Mouse (Mus musculus) neural tube, embryonic 13.5 days (tissue): ENCODE measurements around the gene Rab20. TPM values are rescaled to one million over a fixed set of nuclear protein-coding genes. Genes with fewer than 3 reads are reported as not detected.
"Not testable (repeated sequence)": the region's sequence is repeated elsewhere in the genome, so short reads cannot be mapped to it uniquely, and the experiment has no call there.

ENCODE experiments used
- ATAC-seq: fragments of 200-750 bp; cut with Nextera tagmentation; 2 replicates; pipeline ENCODE4 v1.8.0; 2017; ENCODE audit warnings: low read depth, mild to moderate bottlenecking, moderate TSS enrichment, moderate library complexity
- H3K27ac ChIP-seq: fragments of 300-500 bp; sonication (generic); replicated peaks from 2 replicates; pipeline ENCODE4 v1.5.1; 2015; ENCODE audit warnings: moderate library complexity, mild to moderate bottlenecking, inconsistent platforms
- H3K27me3 ChIP-seq: fragments of 300-500 bp; sonication (generic); 2 replicates; pipeline ENCODE4 v1.6.1; 2015; ENCODE audit warnings: mild to moderate bottlenecking, inconsistent platforms
- H3K36me3 ChIP-seq: fragments of 300-500 bp; sonication (generic); 2 replicates; pipeline ENCODE4 v1.6.1; 2015; ENCODE audit warnings: mild to moderate bottlenecking, inconsistent platforms
- H3K4me1 ChIP-seq: fragments of 300-500 bp; sonication (generic); replicated peaks from 2 replicates; pipeline ENCODE4 v1.6.1; 2015; ENCODE audit warnings: inconsistent platforms
- H3K4me2 ChIP-seq: fragments of 300-500 bp; sonication (generic); 2 replicates; pipeline ENCODE4 v1.6.1; 2015; ENCODE audit warnings: inconsistent platforms, mild to moderate bottlenecking, moderate library complexity
- H3K4me3 ChIP-seq: fragments of 300-500 bp; sonication (generic); 2 replicates; pipeline ENCODE4 v1.5.1; 2015; ENCODE audit warnings: mild to moderate bottlenecking, inconsistent platforms
- H3K9ac ChIP-seq: fragments of 300-500 bp; sonication (generic); 2 replicates; pipeline ENCODE4 v1.6.1; 2015; ENCODE audit warnings: moderate library complexity, mild to moderate bottlenecking, inconsistent platforms
- H3K9me3 ChIP-seq: fragments of 300-500 bp; sonication (generic); 2 replicates; pipeline ENCODE4 v1.6.1; 2016; ENCODE audit warnings: inconsistent platforms
- WGBS: fragments of 180-500 bp; shearing (Covaris S2); methylation state at CpG from one replicate; pipeline ENCODE4 v1.1.7; 2015; 5-methylcytosine and 5-hydroxymethylcytosine counted together
- polyA plus RNA-seq: library from polyadenylated mRNA; unstranded; fragments of >200 nt; fragmentation: Nextera tagmentation; extraction: Ambion mirVana; gene quantifications from 2 replicates; pipeline ENCODE4 v1.2.1, GENCODE M21; 2015

Gene Rab20
- polyA plus RNA-seq, 1 experiment from 2014 or later: 1.5 TPM

GRCm38 (mm10) chr8:11477178-11477553, 1.3 kb downstream of the Rab20 start:
- H3K4me3 ChIP-seq: peak overlapping the region; percentile 49
- H3K9me3 ChIP-seq: no peaks in the 10 kb centered on the region
- peaks cover 88% of the 10 kb centered on the region for H3K27me3 ChIP-seq
- WGBS: 8% methylated on average over 9 of the region's 9 CpGs
- peaks cover 26% of the 10 kb centered on the region for H3K4me1 ChIP-seq
- H3K36me3 ChIP-seq: no peaks in the 10 kb centered on the region
- ATAC-seq: no peak
- no peak overlapping the region for H3K9ac ChIP-seq
- H3K27ac ChIP-seq: no peak overlapping the region
- H3K4me2 ChIP-seq: peak overlapping the region; percentile 97

DNA sequence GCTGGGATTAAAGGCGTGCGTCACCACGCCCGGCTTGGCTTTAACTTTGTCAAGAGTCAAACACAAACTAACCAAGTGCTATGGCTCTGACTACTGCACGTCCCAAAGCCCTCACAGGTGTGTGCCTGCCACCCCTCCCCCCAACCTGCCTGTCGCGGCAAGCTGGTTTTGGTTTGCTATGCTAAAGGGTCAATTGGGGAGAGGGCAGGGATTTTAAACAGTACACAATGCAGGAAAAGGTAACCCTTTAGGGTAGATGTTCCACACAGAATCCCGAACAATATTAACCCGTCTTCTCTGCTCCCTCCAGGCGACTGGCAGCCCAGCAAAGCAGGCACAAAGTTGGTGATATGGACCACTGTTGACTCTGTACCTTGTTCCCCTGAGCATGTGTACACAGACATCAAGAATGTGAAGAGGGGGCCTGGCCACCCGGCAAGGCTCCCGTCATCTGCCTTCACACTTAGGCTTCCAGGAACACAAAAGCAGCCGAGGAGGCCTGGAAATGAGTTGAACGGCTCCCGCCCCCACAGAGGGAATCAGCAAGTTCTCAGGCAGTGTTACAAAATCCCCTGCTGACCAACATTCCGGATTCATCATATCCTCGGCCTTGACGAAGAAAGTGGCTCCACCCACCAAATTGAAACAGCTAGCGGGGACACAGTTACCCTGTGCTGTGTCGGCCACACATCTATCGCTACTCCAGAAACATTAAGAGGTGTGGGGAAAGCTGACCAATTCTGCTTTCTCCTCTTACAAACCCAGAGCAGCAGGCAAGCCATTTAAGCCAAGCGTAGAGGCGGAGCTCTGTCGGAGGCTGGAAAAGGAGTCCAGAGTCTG, 2.0 kb downstream of the Rab20 start:
- no peak for ATAC-seq
- no peaks in the 10 kb centered on the region for H3K9me3 ChIP-seq
- H3K9ac ChIP-seq: no peak overlapping the region
- H3K4me1 ChIP-seq: peaks cover 26% of the 10 kb centered on the region
- 7% methylated on average over 24 of the region's 24 CpGs for WGBS
- H3K27ac ChIP-seq: no peak overlapping the region
- peaks cover 85% of the 10 kb centered on the region for H3K27me3 ChIP-seq
- peak overlapping the region; percentile 97 for H3K4me2 ChIP-seq
- peak overlapping the region; percentile 49 for H3K4me3 ChIP-seq
- H3K36me3 ChIP-seq: no peaks in the 10 kb centered on the region

DNA sequence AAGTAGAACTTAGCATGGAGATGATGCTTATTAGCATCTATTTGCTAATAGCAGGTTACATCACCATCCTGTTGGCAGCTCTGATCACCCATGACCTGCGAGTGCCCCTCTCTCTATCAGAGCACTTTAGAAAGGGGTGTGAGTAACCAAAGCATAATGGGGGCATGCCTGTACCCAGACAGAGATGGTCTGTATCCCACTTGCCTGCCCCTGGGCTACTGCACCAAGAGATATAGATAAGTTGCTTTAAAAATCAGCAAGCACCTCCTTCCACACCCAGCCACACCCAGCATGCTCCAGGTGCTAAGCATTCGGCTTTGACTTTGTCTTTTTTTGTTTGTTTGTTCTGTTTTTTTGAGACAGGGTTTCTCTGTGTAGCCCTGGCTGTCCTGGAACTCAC, 2.6 kb downstream of the Rab20 start:
- 4% methylated on average over 2 of the region's 2 CpGs for WGBS
- no peaks in the 10 kb centered on the region for H3K36me3 ChIP-seq
- no peak overlapping the region for H3K4me3 ChIP-seq
- H3K9me3 ChIP-seq: no peaks in the 10 kb centered on the region
- no peak overlapping the region for H3K9ac ChIP-seq
- peaks cover 26% of the 10 kb centered on the region for H3K4me1 ChIP-seq
- peaks cover 80% of the 10 kb centered on the region for H3K27me3 ChIP-seq
- ATAC-seq: no peak
- no peak overlapping the region for H3K4me2 ChIP-seq
- H3K27ac ChIP-seq: no peak overlapping the region

- Histone ChIP-seq H3K36me3 (no peaks in the 10 kb centered on the region), H3K4me1 (peaks cover 26% of the 10 kb centered on the region), H3K27ac (no peak overlapping the region), H3K9me3 (no peaks in the 10 kb centered on the region), H3K27me3 (peaks cover 75% of the 10 kb centered on the region), H3K9ac (no peak overlapping the region), H3K4me2 (no peak overlapping the region), H3K4me3 (no peak overlapping the region)
- no peak for ATAC-seq
- 9% methylated on average over 9 of the region's 10 CpGs for WGBS
Observed at GRCm38 (mm10) chr8:11475397-11475796, 3.1 kb downstream of the Rab20 start.

GRCm38 (mm10) chr8:11473072-11473471, 5.4 kb downstream of the Rab20 start:
- no peak for ATAC-seq
- H3K4me1 ChIP-seq: peaks cover 17% of the 10 kb centered on the region
- 38% methylated on average over 4 of the region's 4 CpGs for WGBS
- H3K9ac ChIP-seq: no peak overlapping the region
- no peaks in the 10 kb centered on the region for H3K36me3 ChIP-seq
- no peak overlapping the region for H3K4me2 ChIP-seq
- H3K27ac ChIP-seq: no peak overlapping the region
- H3K27me3 ChIP-seq: peaks cover 52% of the 10 kb centered on the region
- H3K4me3 ChIP-seq: no peak overlapping the region
- H3K9me3 ChIP-seq: no peaks in the 10 kb centered on the region

- Histone ChIP-seq H3K4me2 (no peak overlapping the region), H3K4me1 (peaks cover 1% of the 10 kb centered on the region; the same call in 1 of the 2 replicates), H3K9me3 (no peaks in the 10 kb centered on the region), H3K27ac (no peak overlapping the region), H3K27me3 (peaks cover 34% of the 10 kb centered on the region), H3K4me3 (no peak overlapping the region), H3K36me3 (no peaks in the 10 kb centered on the region), H3K9ac (no peak overlapping the region)
- WGBS: 55% methylated on average over 8 of the region's 8 CpGs
- no peak for ATAC-seq
Observed at GRCm38 (mm10) chr8:11471309-11471708, 7.2 kb downstream of the Rab20 start.

DNA sequence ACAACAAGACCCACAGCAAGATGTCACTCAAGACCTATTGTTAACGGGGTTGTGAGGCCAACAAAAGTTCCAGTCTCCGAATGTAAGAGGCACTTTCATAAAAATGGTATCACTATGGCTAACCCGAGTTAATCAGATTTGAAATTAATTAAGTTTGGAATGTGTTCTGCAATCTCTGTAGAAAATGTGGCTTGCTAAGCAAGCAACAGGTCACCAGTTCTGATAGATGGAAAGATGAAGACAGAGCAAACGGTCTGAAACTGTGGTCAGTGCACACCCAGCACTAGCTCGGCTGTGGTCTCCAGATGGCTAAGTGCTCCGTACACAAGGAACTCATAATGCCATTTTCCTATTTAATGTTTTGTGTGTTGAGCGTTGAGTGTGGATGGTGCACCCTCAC, 7.8 kb downstream of the Rab20 start:
- WGBS: 85% methylated on average over 7 of the region's 7 CpGs
- no peak for ATAC-seq

GRCm38 (mm10) chr8:11469095-11469494, 9.4 kb downstream of the Rab20 start:
- no peak overlapping the region for H3K4me3 ChIP-seq
- H3K27ac ChIP-seq: no peak overlapping the region
- peaks cover 13% of the 10 kb centered on the region for H3K27me3 ChIP-seq
- ATAC-seq: no peak
- H3K36me3 ChIP-seq: no peaks in the 10 kb centered on the region
- H3K9ac ChIP-seq: no peak overlapping the region
- no peak overlapping the region for H3K4me2 ChIP-seq
- H3K9me3 ChIP-seq: no peaks in the 10 kb centered on the region
- H3K4me1 ChIP-seq: no peaks in the 10 kb centered on the region
- 0% methylated on average over 3 of the region's 3 CpGs for WGBS

More for the DNA sequence above, 7.8 kb downstream of the Rab20 start:
- no peak overlapping the region for H3K4me3 ChIP-seq
- H3K27me3 ChIP-seq: peaks cover 28% of the 10 kb centered on the region
- no peaks in the 10 kb centered on the region for H3K36me3 ChIP-seq
- H3K4me1 ChIP-seq: no peaks in the 10 kb centered on the region
- no peak overlapping the region for H3K9ac ChIP-seq
- no peaks in the 10 kb centered on the region for H3K9me3 ChIP-seq
- H3K4me2 ChIP-seq: no peak overlapping the region
- no peak overlapping the region for H3K27ac ChIP-seq

GRCm38 (mm10) chr8:11466528-11466927, 12.0 kb downstream of the Rab20 start:
- H3K4me1 ChIP-seq, H3K9me3 ChIP-seq: not testable (repeated sequence)
- WGBS: 90% methylated on average over 5 of the region's 5 CpGs

GRCm38 (mm10) chr8:11465619-11466018, 12.9 kb downstream of the Rab20 start:
- Histone ChIP-seq H3K27me3 (no peaks in the 10 kb centered on the region), H3K4me1 (no peaks in the 10 kb centered on the region), H3K4me3 (no peak overlapping the region), H3K9me3 (no peaks in the 10 kb centered on the region), H3K9ac (no peak overlapping the region), H3K27ac (no peak overlapping the region), H3K36me3 (no peaks in the 10 kb centered on the region), H3K4me2 (no peak overlapping the region)
- ATAC-seq: no peak
- 93% methylated on average over 4 of the region's 4 CpGs for WGBS

More at GRCm38 (mm10) chr8:11466528-11466927, 12.0 kb downstream of the Rab20 start:
- not testable (repeated sequence) for H3K9ac ChIP-seq, H3K27ac ChIP-seq, H3K27me3 ChIP-seq, H3K36me3 ChIP-seq, ATAC-seq, H3K4me2 ChIP-seq, H3K4me3 ChIP-seq

DNA sequence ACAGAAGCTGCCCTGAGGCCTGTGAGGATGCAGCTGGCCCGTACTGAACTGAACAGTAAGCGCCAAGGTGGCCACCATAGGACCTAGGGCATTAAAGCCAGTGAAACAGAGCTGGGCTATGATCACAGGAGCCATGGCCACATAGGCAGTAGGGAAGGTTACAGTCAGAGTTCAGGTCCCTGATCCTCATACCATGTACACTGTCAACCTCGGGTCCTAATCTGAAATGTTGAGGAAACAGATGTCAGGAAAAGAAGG, 13.9 kb downstream of the Rab20 start:
- no peaks in the 10 kb centered on the region for H3K27me3 ChIP-seq
- ATAC-seq: no peak
- no peak overlapping the region for H3K4me3 ChIP-seq
- no peaks in the 10 kb centered on the region for H3K36me3 ChIP-seq
- no peaks in the 10 kb centered on the region for H3K4me1 ChIP-seq
- H3K4me2 ChIP-seq: no peak overlapping the region
- no peak overlapping the region for H3K27ac ChIP-seq
- WGBS: 84% methylated on average over 3 of the region's 3 CpGs
- no peaks in the 10 kb centered on the region for H3K9me3 ChIP-seq
- H3K9ac ChIP-seq: no peak overlapping the region

DNA sequence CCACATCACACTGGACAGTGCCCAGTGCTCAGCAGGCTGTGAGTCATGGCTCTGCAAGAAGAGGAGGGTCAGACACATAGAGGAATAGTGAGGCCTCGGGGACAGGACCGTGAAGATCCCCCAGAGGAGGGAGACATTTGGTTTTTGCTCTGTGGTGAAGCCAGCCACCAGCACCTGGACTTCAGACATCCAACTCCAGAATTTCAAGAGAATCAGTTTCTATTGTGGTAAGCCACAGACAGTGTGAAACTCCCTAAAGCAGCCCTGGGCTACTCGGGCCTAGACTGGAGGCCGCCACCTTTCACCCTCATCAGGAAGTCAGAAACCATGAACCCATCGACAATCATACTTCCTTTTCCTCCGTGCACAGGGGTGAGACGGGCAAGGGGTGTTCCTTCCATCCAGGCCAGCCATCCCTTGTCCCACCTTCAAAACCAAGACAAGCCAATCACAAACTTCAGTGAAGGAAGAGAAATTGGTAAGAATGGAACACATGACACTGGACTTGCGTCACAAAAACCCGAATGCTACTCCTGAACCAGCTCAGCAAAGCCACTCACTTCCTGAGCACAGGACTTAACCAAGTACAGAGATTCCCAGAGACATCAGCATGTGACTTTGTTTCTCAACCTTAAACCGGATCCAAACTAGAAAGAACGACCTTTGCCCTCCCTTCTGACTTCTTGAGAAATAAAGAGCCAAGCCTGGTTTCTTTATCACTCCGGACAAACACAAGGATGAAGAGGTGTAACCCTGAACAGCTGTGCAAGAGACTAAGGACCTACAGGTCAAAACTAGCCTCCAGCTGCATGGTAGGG, 14.4 kb downstream of the Rab20 start:
- Histone ChIP-seq H3K27me3 (no peaks in the 10 kb centered on the region), H3K4me3 (no peak overlapping the region), H3K9me3 (no peaks in the 10 kb centered on the region), H3K27ac (no peak overlapping the region), H3K4me1 (no peaks in the 10 kb centered on the region), H3K36me3 (no peaks in the 10 kb centered on the region), H3K4me2 (no peak overlapping the region), H3K9ac (no peak overlapping the region)
- WGBS: 81% methylated on average over 12 of the region's 12 CpGs
- ATAC-seq: no peak
